Mouse (Mus musculus): ENCODE measurements at regions not wholly inside any gene's neighbourhood (a gene's known extent, or its start where the extent isn't known, plus 50 kb on each side); places are given as distances from the start of the nearest gene placed in this dataset.

DNA sequence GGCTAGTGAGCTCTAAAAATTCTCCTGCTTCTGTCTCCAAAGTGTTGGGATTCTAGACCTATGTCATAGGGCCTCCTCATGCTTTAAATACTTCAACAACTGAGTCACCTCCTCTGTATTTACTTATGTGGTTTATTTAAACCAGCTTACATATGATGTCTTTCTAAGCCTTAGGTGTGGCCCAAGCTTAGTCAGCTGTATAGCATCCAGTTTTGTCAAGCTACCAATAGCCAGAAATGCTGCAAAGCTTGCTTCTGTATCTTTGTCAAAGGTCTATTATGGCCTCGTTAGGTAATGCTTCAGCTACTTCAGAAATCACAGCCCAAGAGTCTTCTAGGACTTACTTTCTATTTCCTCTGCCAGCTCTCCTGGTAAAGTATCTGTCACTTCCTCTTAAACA is 741.9 kb upstream of the Jmjd1c start:
- no peak for ATAC-seq (ENCODE audit: low FRiP score)
- H3K4me2 ChIP-seq: no peak overlapping the region
- 86% methylated on average over 1 of the region's 1 CpGs for WGBS
- H3K4me3 ChIP-seq: no peak overlapping the region
- no peaks in the 10 kb centered on the region for H3K36me3 ChIP-seq
- no peaks in the 10 kb centered on the region for H3K9me3 ChIP-seq
- H3K9ac ChIP-seq: no peak overlapping the region
- H3K4me1 ChIP-seq (replicated peaks): no peaks in the 10 kb centered on the region
- H3K27ac ChIP-seq: no peak overlapping the region
- no peaks in the 10 kb centered on the region for H3K27me3 ChIP-seq

- H3K27me3 ChIP-seq: no peaks in the 10 kb centered on the region
- no peak overlapping the region for H3K9ac ChIP-seq
- no peaks in the 10 kb centered on the region for H3K9me3 ChIP-seq
- no peaks in the 10 kb centered on the region for H3K4me1 ChIP-seq (replicated peaks)
- H3K36me3 ChIP-seq: no peaks in the 10 kb centered on the region
- H3K4me3 ChIP-seq: no peak overlapping the region
- WGBS: 72% methylated on average over 2 of the region's 2 CpGs
- H3K27ac ChIP-seq: no peak overlapping the region
- ATAC-seq (ENCODE audit: low FRiP score): no peak
- H3K4me2 ChIP-seq: no peak overlapping the region
Measured at GRCm38 (mm10) chr10:66354986-66355385, 740.9 kb upstream of the Jmjd1c start.

- Histone ChIP-seq H3K4me1 (replicated peaks) (no peaks in the 10 kb centered on the region), H3K4me3 (no peak overlapping the region), H3K4me2 (no peak overlapping the region), H3K9me3 (no peaks in the 10 kb centered on the region), H3K27me3 (no peaks in the 10 kb centered on the region), H3K27ac (no peak overlapping the region), H3K9ac (no peak overlapping the region), H3K36me3 (no peaks in the 10 kb centered on the region)
- 69% methylated on average over 9 of the region's 9 CpGs for WGBS
- ATAC-seq (ENCODE audit: low FRiP score): no peak
Measured at GRCm38 (mm10) chr10:66357736-66358135, 738.2 kb upstream of the Jmjd1c start.

DNA sequence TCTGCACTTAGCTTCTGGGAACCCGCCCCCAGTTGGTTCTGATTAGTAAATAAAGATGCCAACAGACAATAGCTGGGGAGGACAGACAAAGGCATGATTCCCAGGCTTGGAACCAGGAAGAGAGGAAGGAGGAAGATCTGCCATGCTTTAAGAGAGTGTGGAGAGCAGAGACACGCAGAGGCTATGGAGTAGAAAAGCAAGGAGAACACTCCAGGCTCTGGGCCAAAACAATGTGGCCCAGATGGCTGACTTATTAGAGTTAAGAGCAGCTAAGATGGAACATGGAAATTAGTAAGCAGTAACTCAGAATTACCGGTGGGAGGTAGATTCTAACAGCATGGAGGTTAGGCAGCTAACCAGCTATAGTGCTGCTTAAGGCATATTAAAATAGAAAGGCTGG is 725.8 kb upstream of the Jmjd1c start:
- Histone ChIP-seq H3K9me3 (0 out of 2 replicates have a peak, but pooled peaks cover 1% of the 10 kb centered on the region), H3K4me2 (no peak overlapping the region), H3K4me3 (no peak overlapping the region), H3K27ac (no peak overlapping the region), H3K36me3 (no peaks in the 10 kb centered on the region), H3K9ac (no peak overlapping the region), H3K4me1 (replicated peaks) (no peaks in the 10 kb centered on the region), H3K27me3 (no peaks in the 10 kb centered on the region)
- no peak for ATAC-seq (ENCODE audit: low FRiP score)
- 68% methylated on average over 3 of the region's 3 CpGs for WGBS

DNA sequence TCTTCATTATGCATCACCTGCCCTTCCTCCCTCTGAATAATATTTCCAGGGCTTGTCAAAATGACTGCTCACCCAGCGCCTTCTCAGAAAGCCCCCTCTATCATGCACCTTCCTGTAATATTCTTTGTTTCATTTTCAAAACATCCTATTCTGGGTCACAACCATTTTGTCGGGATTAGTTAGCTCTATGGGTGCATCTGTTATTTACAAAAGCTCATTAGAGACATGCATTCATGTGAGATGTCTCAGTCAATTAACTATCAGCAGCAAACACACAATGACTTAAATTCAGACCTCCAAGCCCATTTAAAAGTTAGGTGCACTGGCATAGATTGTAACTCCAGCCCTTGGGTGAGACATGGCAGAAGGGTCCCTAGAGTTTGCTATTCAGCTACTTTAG is 724.2 kb upstream of the Jmjd1c start:
- no peak for ATAC-seq (ENCODE audit: low FRiP score)
- Histone ChIP-seq H3K36me3 (no peaks in the 10 kb centered on the region), H3K27ac (no peak overlapping the region), H3K27me3 (no peaks in the 10 kb centered on the region), H3K4me2 (no peak overlapping the region), H3K9me3 (0 out of 2 replicates have a peak, but pooled peaks cover 5% of the 10 kb centered on the region), H3K4me1 (replicated peaks) (no peaks in the 10 kb centered on the region), H3K4me3 (no peak overlapping the region), H3K9ac (no peak overlapping the region)
- 73% methylated on average over 2 of the region's 2 CpGs for WGBS

All from hindbrain, embryonic 13.5 days (tissue).